Mouse (Mus musculus) liver, postnatal 0 days (tissue): Measurements from ENCODE around the gene 1700025G04Rik.

Source experiments
- CTCF ChIP-seq: sonication (generic); IDR thresholded peaks from 2 replicates; pipeline ENCODE4 v1.5.1; 2016; ENCODE audit warnings: antibody characterized with exemption, low read depth
- EP300 ChIP-seq: IDR thresholded peaks from 2 replicates; pipeline ENCODE4 v1.6.1; 2016; ENCODE audit warnings: antibody characterized with exemption, low read depth, mild to moderate bottlenecking

GRCm38 (mm10) chr1:151998721-151999206 lies 91.2 kb downstream of the 1700025G04Rik start:
- no peak for TF ChIP-seq CTCF
- TF ChIP-seq EP300, result no peak
